Mouse (Mus musculus) frontal cortex, adult (tissue): ENCODE data around the gene Pyy.

ENCODE experiments used
- ATAC-seq: cut with Nextera tagmentation; 2 replicates; pipeline ENCODE4 v1.9.2; 2017; ENCODE audit warnings: mild to moderate bottlenecking, moderate library complexity, mixed read lengths; ENCODE audit not compliant: low TSS enrichment

Gene Pyy

GRCm38 (mm10) chr11:102107732-102108131 is at the start of gene Pyy:
Gene Pyy, minus strand, starts transcription at chr11:102107832.
- ATAC-seq, result no peak

- no peak for ATAC-seq
These were observed 49.1 kb upstream of the Pyy start for GRCm38 (mm10) chr11:102156786-102157089.

- ATAC-seq, result peak; percentile 94
These were observed 48.6 kb upstream of the Pyy start, which contains the start of gene Tmem101 for GRCm38 (mm10) chr11:102156039-102156785. Gene Tmem101, minus strand, starts transcription at chr11:102156404.

- no peak for ATAC-seq
These were observed 39.8 kb upstream of the Pyy start for GRCm38 (mm10) chr11:102147213-102147989.

- ATAC-seq, result no peak
These were observed 38.9 kb upstream of the Pyy start for GRCm38 (mm10) chr11:102146531-102146930.

- no peak for ATAC-seq
These were observed 38.4 kb upstream of the Pyy start for GRCm38 (mm10) chr11:102146005-102146404.

GRCm38 (mm10) chr11:102145471-102146001 is 37.9 kb upstream of the Pyy start, which contains the start of gene Nags:
Gene Nags, plus strand, starts transcription at chr11:102145513.
- no peak for ATAC-seq

GRCm38 (mm10) chr11:102144957-102145470 is 37.4 kb upstream of the Pyy start:
- ATAC-seq, result no peak

- no peak for ATAC-seq
These were observed 34.7 kb upstream of the Pyy start for GRCm38 (mm10) chr11:102142355-102142754.

GRCm38 (mm10) chr11:102140508-102140907 is 32.9 kb upstream of the Pyy start:
- no peak for ATAC-seq

GRCm38 (mm10) chr11:102138447-102138740 is 30.8 kb upstream of the Pyy start:
- peak; percentile 34; the same call in 1 of the 2 replicates for ATAC-seq

- no peak for ATAC-seq
These were observed 30.2 kb upstream of the Pyy start for GRCm38 (mm10) chr11:102137625-102138446.

GRCm38 (mm10) chr11:102134516-102134915 is 26.9 kb upstream of the Pyy start:
- no peak for ATAC-seq

GRCm38 (mm10) chr11:102117386-102117785 is 9.8 kb upstream of the Pyy start:
- no peak for ATAC-seq

- ATAC-seq, result no peak
These were observed 8.6 kb upstream of the Pyy start for GRCm38 (mm10) chr11:102116241-102116640.

- no peak for ATAC-seq
These were observed 3.9 kb upstream of the Pyy start for GRCm38 (mm10) chr11:102111576-102111975.

- ATAC-seq, result no peak
These were observed 721 bp downstream of the Pyy start for GRCm38 (mm10) chr11:102106911-102107310.

- ATAC-seq, result 0 out of 2 replicates have a peak, but pooled peaks have one; percentile 47
These were observed 5.0 kb downstream of the Pyy start for GRCm38 (mm10) chr11:102102485-102103258.

- no peak for ATAC-seq
These were observed 6.4 kb downstream of the Pyy start, which contains the start of gene Ppy for GRCm38 (mm10) chr11:102101219-102101618. Gene Ppy, minus strand, starts transcription at chr11:102101319.

- peak; percentile 67; the same call in 1 of the 2 replicates for ATAC-seq
These were observed 10.7 kb downstream of the Pyy start for GRCm38 (mm10) chr11:102096887-102097391.

- ATAC-seq, result no peak
These were observed 11.2 kb downstream of the Pyy start for GRCm38 (mm10) chr11:102096446-102096845.
